Mouse (Mus musculus) urinary bladder, postnatal 4 days (tissue): ENCODE results near the gene Zfp622.
"Not testable (repeated sequence)": the region's sequence is repeated elsewhere in the genome, so short reads cannot be mapped to it uniquely, and the experiment has no call there.

ENCODE experiments used
- DNase-seq, 2 experiments: peaks; one replicate each; pipeline ENCODE4 v3.0.0; 2021 to 2022; ENCODE audit warnings: low spot score in 2 of 2

The Zfp622 gene

GRCm38 (mm10) chr15:25971596-25971995, 12.6 kb upstream of the Zfp622 start:
- DNase-seq, result no peak

- no peak for DNase-seq
These were observed 11.4 kb upstream of the Zfp622 start for GRCm38 (mm10) chr15:25972758-25973157.

GRCm38 (mm10) chr15:25974352-25974751, 9.8 kb upstream of the Zfp622 start:
- DNase-seq, result no peak

GRCm38 (mm10) chr15:25975810-25976209, 8.4 kb upstream of the Zfp622 start:
- DNase-seq, result no peak

GRCm38 (mm10) chr15:25983614-25984013, 552 bp upstream of the Zfp622 start:
- DNase-seq, result not testable (repeated sequence)

- DNase-seq, result no peak
These were observed 747 bp downstream of the Zfp622 start for GRCm38 (mm10) chr15:25984734-25985492.

GRCm38 (mm10) chr15:25992992-25993727, 9.0 kb downstream of the Zfp622 start:
- DNase-seq, result no peak

GRCm38 (mm10) chr15:25995521-25995920, 11.4 kb downstream of the Zfp622 start:
- DNase-seq, result no peak

- not testable (repeated sequence) for DNase-seq
These were observed 15.4 kb downstream of the Zfp622 start for GRCm38 (mm10) chr15:25999545-25999944.

GRCm38 (mm10) chr15:26008621-26009020, 24.5 kb downstream of the Zfp622 start:
- no peak for DNase-seq

GRCm38 (mm10) chr15:26012891-26013290, 28.7 kb downstream of the Zfp622 start:
- no peak for DNase-seq

GRCm38 (mm10) chr15:26015979-26016665, 32.0 kb downstream of the Zfp622 start:
- no peak for DNase-seq

- no peak for DNase-seq
These were observed 37.6 kb downstream of the Zfp622 start for GRCm38 (mm10) chr15:26021721-26022120.

GRCm38 (mm10) chr15:26022636-26023035, 38.5 kb downstream of the Zfp622 start:
- no peak for DNase-seq

- no peak for DNase-seq
These were observed 47.5 kb downstream of the Zfp622 start for GRCm38 (mm10) chr15:26031692-26032091.

- no peak for DNase-seq
These were observed 56.4 kb downstream of the Zfp622 start for GRCm38 (mm10) chr15:26040567-26040966.

- DNase-seq, result no peak
These were observed 57.2 kb downstream of the Zfp622 start for GRCm38 (mm10) chr15:26041196-26041947.
